Mouse (Mus musculus) CH12.LX (cell line): Measurements from ENCODE around the gene 1700080E11Rik. TPM values are rescaled to one million over a fixed set of nuclear protein-coding genes. Genes with fewer than 3 reads are reported as not detected.

Source experiments
- DNase-seq: peaks from one replicate; pipeline ENCODE4 v3.0.0-alpha.2; 2013; ENCODE audit errors: extremely low read depth
- H3K27ac ChIP-seq: 2 replicates; pipeline ENCODE4 v1.5.1; 2012; ENCODE audit warnings: low read depth, mild to moderate bottlenecking, control low read depth, moderate library complexity; ENCODE audit not compliant: insufficient read depth
- H3K27me3 ChIP-seq: replicated peaks from 2 replicates; pipeline ENCODE3; 2012; ENCODE audit warnings: inconsistent platforms
- H3K36me3 ChIP-seq, 2 experiments: replicated peaks in 1 of 2; 2 replicates each; pipeline versions ENCODE3 to v1.6.1; 2012; ENCODE audit warnings: inconsistent platforms in 1 of 2, low read length in 1 of 2, mild to moderate bottlenecking in 1 of 2, mixed read lengths in 1 of 2, moderate library complexity in 1 of 2; ENCODE audit not compliant: control insufficient read depth in 1 of 2, insufficient read depth in 1 of 2
- H3K4me1 ChIP-seq, 2 experiments: 2 replicates each; pipeline ENCODE4 v1.6.1; 2012; ENCODE audit warnings: inconsistent platforms in 1 of 2, moderate library complexity in 1 of 2; ENCODE audit not compliant: insufficient read depth in 2 of 2, control insufficient read depth in 1 of 2
- H3K4me2 ChIP-seq: 2 replicates; pipeline ENCODE4 v1.6.1; 2012; ENCODE audit warnings: low read depth, mild to moderate bottlenecking, control low read depth; ENCODE audit not compliant: poor library complexity, insufficient read depth, severe bottlenecking
- H3K4me3 ChIP-seq, 3 experiments: fragments of 150-350 bp in 1 of 3; sonication (generic) in 1 of 3; replicated peaks in 1 of 3; 2 replicates each; pipeline versions ENCODE3 to v1.5.1; 2011 to 2012; ENCODE audit warnings: low read depth in 2 of 3, low read length in 2 of 3, mild to moderate bottlenecking in 2 of 3, moderate library complexity in 2 of 3, control low read depth in 1 of 3, improper control_type of control experiment in 1 of 3, inconsistent platforms in 1 of 3, mixed read lengths in 1 of 3; ENCODE audit not compliant: poor library complexity in 1 of 3
- H3K79me2 ChIP-seq: replicated peaks from 2 replicates; pipeline ENCODE4 v1.6.1; 2012; ENCODE audit warnings: mild to moderate bottlenecking, moderate library complexity; ENCODE audit not compliant: control insufficient read depth, poor library complexity, insufficient read depth, severe bottlenecking; ENCODE audit errors: extremely low read depth
- H3K9ac ChIP-seq: 2 replicates; pipeline ENCODE4 v1.6.1; 2012; ENCODE audit warnings: low read depth, mild to moderate bottlenecking, control low read depth, moderate library complexity; ENCODE audit not compliant: insufficient read depth
- H3K9me3 ChIP-seq: replicated peaks from 2 replicates; pipeline ENCODE3; 2012; ENCODE audit warnings: low read length, inconsistent platforms, mixed read lengths
- CHD2 ChIP-seq: IDR thresholded peaks from 2 replicates; pipeline ENCODE4 v1.6.1; 2011; ENCODE audit warnings: low read length, improper control_type of control experiment
- CTCF ChIP-seq, 2 experiments: IDR thresholded peaks in 1 of 2; conservative IDR thresholded peaks in 1 of 2; 2 replicates each; pipeline ENCODE4 v1.5.1; 2011 to 2012; ENCODE audit warnings: low read depth in 2 of 2, low read length in 2 of 2, improper control_type of control experiment in 1 of 2, inconsistent platforms in 1 of 2, mild to moderate bottlenecking in 1 of 2, moderate library complexity in 1 of 2
- E2F4 ChIP-seq: IDR thresholded peaks from 2 replicates; pipeline ENCODE4 v1.6.1; 2011; ENCODE audit warnings: low read depth, low read length, improper control_type of control experiment; ENCODE audit not compliant: insufficient replicate concordance
- ETS1 ChIP-seq: conservative IDR thresholded peaks from 2 replicates; pipeline ENCODE4 v1.6.1; 2012; ENCODE audit warnings: low read depth, mild to moderate bottlenecking, inconsistent platforms, low read length, improper control_type of control experiment, moderate library complexity
- GABPA ChIP-seq: IDR thresholded peaks from 2 replicates; pipeline ENCODE4 v1.6.1; 2012; ENCODE audit warnings: low read depth, low read length, improper control_type of control experiment, inconsistent platforms; ENCODE audit not compliant: insufficient replicate concordance
- HCFC1 ChIP-seq: IDR thresholded peaks from 2 replicates; pipeline ENCODE4 v1.6.1; 2012; ENCODE audit warnings: low read depth, mild to moderate bottlenecking, inconsistent platforms, low read length, improper control_type of control experiment
- JUN ChIP-seq: IDR thresholded peaks from 2 replicates; pipeline ENCODE4 v1.6.1; 2011; ENCODE audit warnings: low read depth, mild to moderate bottlenecking, low read length, improper control_type of control experiment, moderate library complexity; ENCODE audit not compliant: insufficient read depth
- MAX ChIP-seq: IDR thresholded peaks from 2 replicates; pipeline ENCODE4 v1.6.1; 2011; ENCODE audit warnings: low read length, improper control_type of control experiment
- MAZ ChIP-seq: IDR thresholded peaks from 2 replicates; pipeline ENCODE4 v1.6.1; 2012; ENCODE audit warnings: low read depth, mild to moderate bottlenecking, inconsistent platforms, low read length, improper control_type of control experiment, moderate library complexity
- MEF2A ChIP-seq: IDR thresholded peaks from 2 replicates; pipeline ENCODE4 v1.6.1; 2014; ENCODE audit warnings: low read depth, mild to moderate bottlenecking, inconsistent platforms, low read length, improper control_type of control experiment, borderline replicate concordance
- PAX5 ChIP-seq: IDR thresholded peaks from 2 replicates; pipeline ENCODE4 v1.6.1; 2012; ENCODE audit warnings: low read length, inconsistent platforms, mixed read lengths
- POLR2AphosphoS2 ChIP-seq: IDR thresholded peaks from 2 replicates; pipeline ENCODE4 v1.6.1; 2011; ENCODE audit warnings: low read depth, low read length, improper control_type of control experiment
- RCOR1 ChIP-seq: conservative IDR thresholded peaks from 2 replicates; pipeline ENCODE4 v1.6.1; 2012; ENCODE audit warnings: low read depth, mild to moderate bottlenecking, inconsistent platforms, low read length, improper control_type of control experiment
- SIN3A ChIP-seq: IDR thresholded peaks from 2 replicates; pipeline ENCODE4 v1.6.1; 2012; ENCODE audit warnings: low read length, improper control_type of control experiment, inconsistent platforms
- SMC3 ChIP-seq: IDR thresholded peaks from 2 replicates; pipeline ENCODE4 v1.6.1; 2011; ENCODE audit warnings: low read depth, low read length, improper control_type of control experiment
- TBP ChIP-seq: conservative IDR thresholded peaks from 2 replicates; pipeline ENCODE4 v1.6.1; 2011; ENCODE audit warnings: low read depth, low read length, improper control_type of control experiment
- UBTF ChIP-seq: IDR thresholded peaks from 2 replicates; pipeline ENCODE4 v1.6.1; 2012; ENCODE audit warnings: low read depth, mild to moderate bottlenecking, inconsistent platforms, low read length, improper control_type of control experiment, moderate library complexity
- USF1 ChIP-seq: IDR thresholded peaks from 2 replicates; pipeline ENCODE4 v1.6.1; 2014; ENCODE audit warnings: low read depth, mild to moderate bottlenecking, inconsistent platforms, low read length, improper control_type of control experiment
- USF2 ChIP-seq: conservative IDR thresholded peaks from 2 replicates; pipeline ENCODE4 v1.6.1; 2011; ENCODE audit warnings: low read depth, low read length, improper control_type of control experiment
- ZC3H11A ChIP-seq: IDR thresholded peaks from 2 replicates; pipeline ENCODE4 v1.6.1; 2012; ENCODE audit warnings: low read depth, mild to moderate bottlenecking, inconsistent platforms, low read length, improper control_type of control experiment
- ZKSCAN1 ChIP-seq: IDR thresholded peaks from 2 replicates; pipeline ENCODE4 v1.6.1; 2012; ENCODE audit warnings: low read depth, inconsistent platforms, low read length, improper control_type of control experiment, borderline replicate concordance
- ZMIZ1 ChIP-seq: IDR thresholded peaks from 2 replicates; pipeline ENCODE4 v1.6.1; 2012; ENCODE audit warnings: low read depth, mild to moderate bottlenecking, inconsistent platforms, low read length, improper control_type of control experiment
- ZNF384 ChIP-seq: IDR thresholded peaks from 2 replicates; pipeline ENCODE4 v1.6.1; 2012; ENCODE audit warnings: low read depth, low read length, improper control_type of control experiment, inconsistent platforms
- dilution Hi-C: fragments of 300-500 bp; cut with MboI; formaldehyde crosslinking; loops from 2 replicates; pipeline ENCODE4 v1.14.3; 2020; ENCODE audit warnings: low sequenced_read_pairs; ENCODE audit not compliant: extremely low pct_unique_long_range_greater_than_20kb, extremely low pct_ligation_motif_present
- in situ Hi-C: fragments of 300-500 bp; cut with MboI; formaldehyde crosslinking; loops from 3 replicates; pipeline ENCODE4 v1.14.3; 2019; ENCODE audit warnings: low sequenced_read_pairs, low pct_ligation_motif_present, low pct_unique_long_range_greater_than_20kb, mixed read lengths
- polyA plus RNA-seq: library from polyadenylated mRNA; unstranded; fragments of >175 nt; gene quantifications from 2 replicates; pipeline ENCODE4 v1.2.1, GENCODE M21; 2012; ENCODE audit warnings: low read depth; ENCODE audit not compliant: insufficient read length
- total RNA-seq, 2 experiments: library from RNA; depleted of rRNA; stranded (reverse); fragments of 300-350 nt in 1 of 2; fragments of >200 nt in 1 of 2; gene quantifications; 2 replicates each; pipeline ENCODE4 v1.2.3; 2012 to 2014

The 1700080E11Rik gene
- total and polyA plus RNA-seq, 3 experiments: not detected

GRCm38 (mm10) chr9:105134536-105134935, 10.4 kb downstream of the 1700080E11Rik start:
- TF ChIP-seq POLR2AphosphoS2: no peak
- TF ChIP-seq E2F4: no peak
- TF ChIP-seq MEF2A: no peak
- no peak for TF ChIP-seq ZNF384
- TF ChIP-seq RCOR1: no peak
- in situ Hi-C loops: loop anchor here (25.0 kb wide), 1 partner anchor 253 kb away; the partner anchor contains the start of genes Aste1 and Nek11

GRCm38 (mm10) chr9:105132002-105132367, 12.9 kb downstream of the 1700080E11Rik start:
- peaks cover 14 to 35% of the 10 kb centered on the region in 2 experiments for H3K4me1 ChIP-seq
- in situ Hi-C loops (loop anchor here (25.0 kb wide), 1 partner anchor 255 kb away; the partner anchor contains the start of genes Aste1 and Nek11), dilution Hi-C loops (no loop called here)
- TF ChIP-seq CHD2 (no peak; the same call in 1 of the 2 replicates), MAZ (no peak), TBP (no peak; the same call in 1 of the 2 replicates), ZC3H11A (no peak)
- DNase-seq: peak; percentile 79
- H3K79me2 ChIP-seq: no peaks in the 10 kb centered on the region
- H3K9me3 ChIP-seq: no peaks in the 10 kb centered on the region
- H3K4me3 ChIP-seq: peak overlapping the region; percentile 54 to 89 (median 74)
- H3K4me2 ChIP-seq: peak overlapping the region; percentile 94
- peaks cover 3 to 13% of the 10 kb centered on the region in 2 experiments for H3K36me3 ChIP-seq
- H3K9ac ChIP-seq: peak overlapping the region; percentile 67
- peak overlapping the region; percentile 68 for H3K27ac ChIP-seq
- H3K27me3 ChIP-seq: no peaks in the 10 kb centered on the region

More at GRCm38 (mm10) chr9:105134536-105134935, 10.4 kb downstream of the 1700080E11Rik start:
- no peaks in the 10 kb centered on the region for H3K79me2 ChIP-seq
- no peak overlapping the region for H3K4me2 ChIP-seq
- no peak overlapping the region for H3K9ac ChIP-seq
- peaks cover 14 to 22% of the 10 kb centered on the region in 2 experiments for H3K4me1 ChIP-seq
- H3K27ac ChIP-seq: no peak overlapping the region
- peaks cover 0 to 6% of the 10 kb centered on the region in 2 experiments for H3K36me3 ChIP-seq
- no peak for DNase-seq
- no peak overlapping the region for H3K4me3 ChIP-seq
- no peaks in the 10 kb centered on the region for H3K9me3 ChIP-seq
- dilution Hi-C loops: no loop called here
- H3K27me3 ChIP-seq: no peaks in the 10 kb centered on the region

GRCm38 (mm10) chr9:105131253-105132001, 13.5 kb downstream of the 1700080E11Rik start, which contains the start of gene Nudt16:
Nudt16 (minus strand) TSS chr9:105131824.
- DNase-seq: peak; percentile 95
- Histone ChIP-seq H3K79me2 (no peaks in the 10 kb centered on the region), H3K9me3 (no peaks in the 10 kb centered on the region), H3K4me3 (peak within 1 kb of the TSS; percentile 74 to 96 (median 89)), H3K4me1 (peaks cover 14 to 35% of the 10 kb centered on the region in 2 experiments), H3K36me3 (peaks cover 3 to 18% of the 10 kb centered on the region in 2 experiments), H3K9ac (peak within 1 kb of the TSS; percentile 73), H3K27ac (peak within 1 kb of the TSS; percentile 68), H3K4me2 (peak within 1 kb of the TSS; percentile 94), H3K27me3 (no peaks in the 10 kb centered on the region)
- in situ Hi-C loops (loop anchor here (25.0 kb wide), 1 partner anchor 256 kb away; the partner anchor contains the start of genes Aste1 and Nek11), dilution Hi-C loops (no loop called here)
- TF ChIP-seq ZMIZ1: peak; percentile 69; the same call in 1 of the 2 replicates
- no peak for TF ChIP-seq ZKSCAN1
- TF ChIP-seq UBTF: 0 out of 2 replicates have a peak, but pooled peaks have one; percentile 36
- no peak for TF ChIP-seq JUN
- no peak for TF ChIP-seq MEF2A
- peak; percentile 83 for TF ChIP-seq SIN3A
- TF ChIP-seq HCFC1: peak; percentile 51
- no peak for TF ChIP-seq GABPA
- no peak for TF ChIP-seq SMC3
- no peak for TF ChIP-seq ZC3H11A
- no peak for TF ChIP-seq USF2
- no peak for TF ChIP-seq USF1
- no peak for TF ChIP-seq CTCF (conservative IDR thresholded peaks at IDR 0.05 in 1 of 2, IDR thresholded peaks at IDR 0.05 in 1 of 2; ENCODE audit: low read depth in 2 of 2, low read length in 2 of 2)
- TF ChIP-seq MAX: peak; percentile 61; the same call in 1 of the 2 replicates
- no peak for TF ChIP-seq ETS1
- no peak for TF ChIP-seq PAX5
- no peak for TF ChIP-seq RCOR1
